Mouse (Mus musculus) limb, embryonic 14.5 days (tissue): ENCODE results near the gene Tlnrd1. TPM values are rescaled to one million over a fixed set of nuclear protein-coding genes. Genes with fewer than 3 reads are reported as not detected.

Experiments used
- ATAC-seq: fragments of 200-750 bp; cut with Nextera tagmentation; 2 replicates; pipeline ENCODE4 v1.8.0; 2017; ENCODE audit warnings: low read depth, moderate number of reproducible peaks, moderate TSS enrichment; ENCODE audit not compliant: low FRiP score
- DNase-seq: peaks from one replicate; pipeline ENCODE4 v3.0.0-alpha.2; 2015; ENCODE audit warnings: low spot score
- H3K27ac ChIP-seq: fragments of 300-500 bp; sonication (generic); replicated peaks from 2 replicates; pipeline ENCODE4 v1.5.1; 2014; ENCODE audit warnings: low read depth, mild to moderate bottlenecking, low read length, moderate library complexity, mixed read lengths
- H3K27me3 ChIP-seq: fragments of 300-500 bp; sonication (generic); 2 replicates; pipeline ENCODE4 v1.6.1; 2014; ENCODE audit warnings: low read length, mixed read lengths; ENCODE audit not compliant: control insufficient read depth, insufficient read depth
- H3K36me3 ChIP-seq: fragments of 300-500 bp; sonication (generic); 2 replicates; pipeline ENCODE4 v1.6.1; 2014; ENCODE audit warnings: mild to moderate bottlenecking, low read length, moderate library complexity, mixed read lengths; ENCODE audit not compliant: control insufficient read depth, insufficient read depth
- H3K4me1 ChIP-seq: fragments of 300-500 bp; sonication (generic); 2 replicates; pipeline ENCODE4 v1.6.1; 2014; ENCODE audit warnings: antibody characterized with exemption, low read length, mixed read lengths; ENCODE audit not compliant: control insufficient read depth, insufficient read depth
- H3K4me2 ChIP-seq: fragments of 300-500 bp; sonication (generic); replicated peaks from 2 replicates; pipeline ENCODE4 v1.6.1; 2014; ENCODE audit warnings: low read depth, mild to moderate bottlenecking, low read length, moderate library complexity; ENCODE audit not compliant: severe bottlenecking
- H3K4me3 ChIP-seq: fragments of 300-500 bp; sonication (generic); replicated peaks from 2 replicates; pipeline ENCODE4 v1.5.1; 2014; ENCODE audit warnings: low read length
- H3K9ac ChIP-seq: fragments of 300-500 bp; sonication (generic); 2 replicates; pipeline ENCODE4 v1.6.1; 2014; ENCODE audit warnings: mild to moderate bottlenecking, low read depth, low read length, moderate library complexity; ENCODE audit not compliant: severe bottlenecking
- H3K9me3 ChIP-seq: fragments of 300-500 bp; sonication (generic); 2 replicates; pipeline ENCODE4 v1.6.1; 2016; ENCODE audit warnings: low read length; ENCODE audit not compliant: control insufficient read depth
- POLR2A ChIP-seq: fragments of 200-500 bp; IDR thresholded peaks from 2 replicates; pipeline ENCODE4 v1.8.0; 2012; ENCODE audit warnings: inconsistent platforms, mild to moderate bottlenecking, moderate library complexity, borderline replicate concordance; ENCODE audit not compliant: insufficient read depth, insufficient read length; ENCODE audit errors: extremely low read depth
- WGBS: fragments of 180-500 bp; shearing (Covaris S2); extraction: QIAGEN DNeasy Blood & Tissue Kit; methylation state at CpG from one replicate; pipeline ENCODE4 v1.1.7; 2014; 5-methylcytosine and 5-hydroxymethylcytosine counted together
- polyA plus RNA-seq, 2 experiments: library from polyadenylated mRNA; depleted of rRNA in 1 of 2; stranded (reverse) in 1 of 2; unstranded in 1 of 2; fragments of >200 nt; fragmentation: Nextera tagmentation in 1 of 2; extraction: Ambion mirVana in 1 of 2; gene quantifications; 2 replicates each; pipeline versions ENCODE4 v1.2.1 to v1.2.3; 2012 to 2014

The Tlnrd1 gene
- polyA plus RNA-seq, 2 experiments, result 17.6 to 32.7 TPM

- WGBS, result 83% methylated on average over 5 of the region's 5 CpGs
- Histone ChIP-seq H3K4me2 (no peak overlapping the region), H3K27ac (no peak overlapping the region), H3K4me3 (no peak overlapping the region), H3K9me3 (no peaks in the 10 kb centered on the region), H3K27me3 (no peaks in the 10 kb centered on the region), H3K4me1 (no peaks in the 10 kb centered on the region), H3K9ac (no peak overlapping the region), H3K36me3 (no peaks in the 10 kb centered on the region)
- no peak for TF ChIP-seq POLR2A
- no peak for DNase-seq
- no peak for ATAC-seq
These were observed 45.4 kb downstream of the Tlnrd1 start for GRCm38 (mm10) chr7:83838525-83839224.

Other genes with a start within 250 kb of the Tlnrd1 start
- 6.6 and 6.8 TPM in 2 replicates for gene Il16, start 138.6 kb downstream of the Tlnrd1 start, polyA plus RNA-seq (2012; rRNA removed)
- gene Il16, start 138.6 kb downstream of the Tlnrd1 start, polyA plus RNA-seq (2014; fragmentation: Nextera tagmentation; extraction: Ambion mirVana), result 5.8 and 7.6 TPM in 2 replicates
- 0.54 and 0.82 TPM in 2 replicates for gene Cfap161, start 89.4 kb downstream of the Tlnrd1 start, polyA plus RNA-seq (2012; rRNA removed)
- 0.28 and 0.29 TPM in 2 replicates for gene Cfap161, start 89.4 kb downstream of the Tlnrd1 start, polyA plus RNA-seq (2014; fragmentation: Nextera tagmentation; extraction: Ambion mirVana)
- gene Mesd, start 161 bp upstream of the Tlnrd1 start, polyA plus RNA-seq (2012; rRNA removed), result 25.6 and 39.8 TPM in 2 replicates
- 79.5 and 84.6 TPM in 2 replicates for gene Mesd, start 161 bp upstream of the Tlnrd1 start, polyA plus RNA-seq (2014; fragmentation: Nextera tagmentation; extraction: Ambion mirVana)
- 0.83 and 0.93 TPM in 2 replicates for gene Cemip, start 202.2 kb upstream of the Tlnrd1 start, polyA plus RNA-seq (2012; rRNA removed)
- 0.23 and 0.59 TPM in 2 replicates for gene Cemip, start 202.2 kb upstream of the Tlnrd1 start, polyA plus RNA-seq (2014; fragmentation: Nextera tagmentation; extraction: Ambion mirVana)